Mouse (Mus musculus) frontal cortex, postnatal 25 days (tissue): ENCODE measurements around the gene Obp1b.
"Not testable (repeated sequence)": the region's sequence is repeated elsewhere in the genome, so short reads cannot be mapped to it uniquely, and the experiment has no call there.

ENCODE experiments used
- DNase-seq, 2 experiments: peaks; one replicate each; pipeline ENCODE4 v3.0.0; 2022; ENCODE audit warnings: low spot score in 2 of 2

Gene Obp1b

GRCm38 (mm10) chrX:78186477-78186876, at the start of gene Obp1b:
Obp1b (plus strand) TSS chrX:78186777.
- DNase-seq, result not testable (repeated sequence)

GRCm38 (mm10) chrX:78202220-78202619, 15.6 kb downstream of the Obp1b start:
- not testable (repeated sequence) for DNase-seq

GRCm38 (mm10) chrX:78202829-78203228, 16.3 kb downstream of the Obp1b start:
- no peak for DNase-seq
